Mouse (Mus musculus) cerebellum, adult 11-12 months (tissue): Measurements from ENCODE around the gene Jmjd6.

Source experiments
- DNase-seq: peaks from one replicate; pipeline ENCODE4 v3.0.0; 2022

Gene Jmjd6

GRCm38 (mm10) chr11:116806136-116807071 is 36.8 kb downstream of the Jmjd6 start:
- DNase-seq = no peak

- DNase-seq = no peak
Observed at GRCm38 (mm10) chr11:116802709-116803108, 40.5 kb downstream of the Jmjd6 start.

GRCm38 (mm10) chr11:116801106-116801505 is 42.1 kb downstream of the Jmjd6 start:
- DNase-seq = no peak

GRCm38 (mm10) chr11:116799364-116799763 is 43.9 kb downstream of the Jmjd6 start:
- DNase-seq = no peak
